Mouse (Mus musculus) stomach, postnatal 0 days (tissue): ENCODE data around the gene Myo9a. TPM values are rescaled to one million over a fixed set of nuclear protein-coding genes. Genes with fewer than 3 reads are reported as not detected.
"Not testable (repeated sequence)": the region's sequence is repeated elsewhere in the genome, so short reads cannot be mapped to it uniquely, and the experiment has no call there.

ENCODE experiments used
- ATAC-seq: fragments of 200-750 bp; cut with Nextera tagmentation; 2 replicates; pipeline ENCODE4 v1.8.0; 2017; ENCODE audit not compliant: low FRiP score, low TSS enrichment
- DNase-seq: peaks from one replicate; pipeline ENCODE4 v3.0.0-alpha.2; 2016; ENCODE audit warnings: low spot score
- H3K27ac ChIP-seq: fragments of 300-500 bp; sonication (generic); replicated peaks from 2 replicates; pipeline ENCODE4 v1.5.1; 2014; ENCODE audit warnings: mild to moderate bottlenecking, control low read depth
- H3K27me3 ChIP-seq: fragments of 300-500 bp; sonication (generic); 2 replicates; pipeline ENCODE4 v1.6.1; 2014; ENCODE audit warnings: low read length; ENCODE audit not compliant: control insufficient read depth, insufficient read depth
- H3K36me3 ChIP-seq: fragments of 300-500 bp; sonication (generic); 2 replicates; pipeline ENCODE4 v1.6.1; 2014; ENCODE audit warnings: low read length, mixed read lengths; ENCODE audit not compliant: control insufficient read depth, insufficient read depth
- H3K4me1 ChIP-seq: fragments of 300-500 bp; sonication (generic); replicated peaks from 2 replicates; pipeline ENCODE4 v1.6.1; 2014; ENCODE audit warnings: antibody characterized with exemption; ENCODE audit not compliant: control insufficient read depth, insufficient read depth
- H3K4me2 ChIP-seq: fragments of 300-500 bp; sonication (generic); replicated peaks from 2 replicates; pipeline ENCODE4 v1.6.1; 2014; ENCODE audit warnings: low read depth, mild to moderate bottlenecking, control low read depth, moderate library complexity
- H3K4me3 ChIP-seq: fragments of 300-500 bp; sonication (generic); 2 replicates; pipeline ENCODE4 v1.5.1; 2014; ENCODE audit warnings: low read depth, low read length, control low read depth
- H3K9ac ChIP-seq: fragments of 300-500 bp; sonication (generic); 2 replicates; pipeline ENCODE4 v1.6.1; 2014; ENCODE audit warnings: mild to moderate bottlenecking, low read length, control low read depth, mixed read lengths
- H3K9me3 ChIP-seq: fragments of 300-500 bp; sonication (generic); 2 replicates; pipeline ENCODE4 v1.6.1; 2016; ENCODE audit warnings: low read length; ENCODE audit not compliant: control insufficient read depth
- CTCF ChIP-seq: IDR thresholded peaks from 2 replicates; pipeline ENCODE4 v1.5.1; 2016; ENCODE audit warnings: antibody characterized with exemption, low read depth, mild to moderate bottlenecking, moderate library complexity
- EP300 ChIP-seq: optimal IDR thresholded peaks from 2 replicates; pipeline ENCODE3; 2016; ENCODE audit warnings: antibody characterized with exemption
- WGBS: fragments of 180-500 bp; shearing (Covaris S2); extraction: QIAGEN DNeasy Blood & Tissue Kit; methylation state at CpG from one replicate; pipeline ENCODE4 v1.1.7; 2014; 5-methylcytosine and 5-hydroxymethylcytosine counted together
- polyA plus RNA-seq: library from polyadenylated mRNA; unstranded; fragments of >200 nt; fragmentation: Nextera tagmentation; extraction: Ambion mirVana; gene quantifications from 2 replicates; pipeline ENCODE4 v1.2.1, GENCODE M21; 2015

Myo9a gene
- polyA plus RNA-seq, 1 experiment from 2014 or later, result 4.0 TPM

DNA sequence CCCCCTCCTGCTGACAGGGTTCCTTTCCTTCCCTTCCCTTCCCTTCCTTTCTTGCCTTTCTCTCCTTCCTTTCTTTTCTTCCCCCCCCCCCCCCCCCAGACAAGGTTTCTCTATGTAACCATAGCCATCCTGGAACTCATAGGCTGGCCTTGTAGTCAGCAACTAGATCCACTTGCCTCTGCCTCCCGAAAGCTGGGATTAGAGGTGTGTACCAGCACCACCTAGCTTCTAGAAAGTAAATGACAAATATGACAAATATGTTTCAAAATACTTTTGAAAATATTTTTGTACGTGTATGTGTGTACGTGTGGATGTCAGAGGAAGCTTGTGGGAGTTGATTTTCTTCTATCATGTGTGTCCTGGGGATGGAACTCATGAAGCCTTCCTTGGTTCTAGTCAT lies 9.8 kb downstream of the Myo9a start:
- no peak for ATAC-seq

GRCm38 (mm10) chr9:59766966-59767461 lies 16.3 kb downstream of the Myo9a start:
- not testable (repeated sequence) for H3K36me3 ChIP-seq, H3K4me3 ChIP-seq, H3K9me3 ChIP-seq, H3K4me2 ChIP-seq, H3K4me1 ChIP-seq, ATAC-seq, H3K27ac ChIP-seq, DNase-seq, H3K9ac ChIP-seq, H3K27me3 ChIP-seq
- WGBS, result 94% methylated on average over 11 of the region's 13 CpGs

More for the DNA sequence above, 9.8 kb downstream of the Myo9a start:
- H3K9ac ChIP-seq, result no peak overlapping the region
- no peak for DNase-seq
- no peaks in the 10 kb centered on the region for H3K4me1 ChIP-seq
- no peaks in the 10 kb centered on the region for H3K27me3 ChIP-seq
- H3K27ac ChIP-seq, result no peak overlapping the region
- H3K4me3 ChIP-seq, result no peak overlapping the region
- 65% methylated on average over 3 of the region's 3 CpGs for WGBS
- H3K36me3 ChIP-seq, result no peaks in the 10 kb centered on the region
- no peak for TF ChIP-seq EP300
- TF ChIP-seq CTCF, result peak; percentile 64
- no peak overlapping the region for H3K4me2 ChIP-seq
- no peaks in the 10 kb centered on the region for H3K9me3 ChIP-seq

DNA sequence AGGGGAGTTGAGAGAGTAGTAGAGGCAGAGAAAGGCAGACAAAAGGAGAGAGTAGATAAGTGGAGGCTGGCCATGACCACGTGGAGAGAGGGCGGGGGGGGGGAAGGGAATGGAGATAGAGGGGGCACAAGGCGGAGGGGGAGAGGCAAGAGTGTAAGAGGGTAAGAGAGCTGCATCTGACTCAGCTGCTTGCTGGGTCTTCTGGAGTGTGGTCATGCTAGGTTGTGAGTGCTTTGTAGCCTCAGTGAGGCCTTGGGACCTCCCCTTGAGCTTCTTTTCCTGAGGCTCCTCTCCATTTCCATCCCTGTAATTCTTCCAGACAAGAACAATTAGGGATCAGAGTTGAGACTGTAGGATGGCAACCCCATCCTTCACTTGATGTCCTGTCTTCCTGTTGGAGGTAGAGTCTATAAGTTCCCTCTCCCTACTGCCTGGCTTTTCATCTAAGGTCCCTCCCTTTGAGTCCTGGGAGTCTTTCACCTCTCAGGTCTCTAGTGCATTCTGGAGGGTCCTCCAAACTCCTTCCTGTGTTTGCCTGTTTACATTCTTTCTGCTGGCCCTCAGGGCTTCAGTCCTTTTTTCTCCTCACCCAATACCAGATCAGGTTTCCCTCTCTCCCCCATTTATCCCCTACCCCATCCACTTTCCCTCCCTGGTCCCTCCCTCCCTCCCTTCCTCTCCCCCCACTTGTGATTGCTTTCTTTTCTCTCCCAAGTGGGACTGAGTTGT lies 55.5 kb downstream of the Myo9a start:
- WGBS, result 81% methylated on average over 3 of the region's 3 CpGs
- not testable (repeated sequence) for ATAC-seq, DNase-seq

GRCm38 (mm10) chr9:59884551-59884950 lies 133.9 kb downstream of the Myo9a start:
- Histone ChIP-seq H3K36me3 (no peaks in the 10 kb centered on the region; the same call in 1 of the 2 replicates), H3K9ac (no peak overlapping the region), H3K4me3 (no peak overlapping the region), H3K27me3 (no peaks in the 10 kb centered on the region), H3K4me2 (no peak overlapping the region), H3K27ac (no peak overlapping the region), H3K4me1 (no peaks in the 10 kb centered on the region), H3K9me3 (no peaks in the 10 kb centered on the region)
- no peak for ATAC-seq
- TF ChIP-seq EP300 (no peak), CTCF (no peak)
- no peak for DNase-seq

More for the DNA sequence above, 55.5 kb downstream of the Myo9a start:
- H3K4me2 ChIP-seq, H3K9me3 ChIP-seq, H3K4me3 ChIP-seq, H3K27ac ChIP-seq, H3K27me3 ChIP-seq, H3K4me1 ChIP-seq, H3K36me3 ChIP-seq, H3K9ac ChIP-seq: not testable (repeated sequence)

- Histone ChIP-seq H3K4me2 (no peak overlapping the region), H3K36me3 (peaks cover 5% of the 10 kb centered on the region; the same call in 1 of the 2 replicates), H3K9me3 (no peaks in the 10 kb centered on the region), H3K27ac (no peak overlapping the region), H3K4me3 (no peak overlapping the region), H3K9ac (no peak overlapping the region), H3K4me1 (no peaks in the 10 kb centered on the region), H3K27me3 (no peaks in the 10 kb centered on the region)
- 81% methylated on average over 1 of the region's 1 CpGs for WGBS
- TF ChIP-seq CTCF (no peak), EP300 (no peak)
- ATAC-seq, result no peak
- DNase-seq, result no peak
Observed at GRCm38 (mm10) chr9:59903382-59903781, 152.7 kb downstream of the Myo9a start.

- DNase-seq (no peak), ATAC-seq (no peak)
- no peak overlapping the region for H3K9ac ChIP-seq
- peaks cover 1% of the 10 kb centered on the region; the same call in 1 of the 2 replicates for H3K36me3 ChIP-seq
- H3K4me2 ChIP-seq, result no peak overlapping the region
- H3K9me3 ChIP-seq, result no peaks in the 10 kb centered on the region
- WGBS, result 91% methylated on average over 1 of the region's 1 CpGs
- no peak overlapping the region for H3K27ac ChIP-seq
- no peak overlapping the region for H3K4me3 ChIP-seq
- TF ChIP-seq CTCF (no peak), EP300 (no peak)
- no peaks in the 10 kb centered on the region for H3K27me3 ChIP-seq
- H3K4me1 ChIP-seq, result no peaks in the 10 kb centered on the region
Observed at GRCm38 (mm10) chr9:59914761-59915160, 164.1 kb downstream of the Myo9a start.
